Mouse (Mus musculus) midbrain, embryonic 11.5 days (tissue): ENCODE results near the gene Gpalpp1. TPM values are rescaled to one million over a fixed set of nuclear protein-coding genes. Genes with fewer than 3 reads are reported as not detected.

Experiments
- ATAC-seq: fragments of 200-750 bp; cut with Nextera tagmentation; 2 replicates; pipeline ENCODE4 v1.8.0; 2017; ENCODE audit warnings: moderate TSS enrichment, moderate library complexity; ENCODE audit not compliant: low FRiP score
- DNase-seq: peaks from one replicate; pipeline ENCODE4 v3.0.0; 2015; ENCODE audit warnings: low spot score; ENCODE audit errors: missing footprints
- H3K27ac ChIP-seq: fragments of 300-500 bp; sonication (generic); 2 replicates; pipeline ENCODE4 v1.5.1; 2014; ENCODE audit warnings: low read depth, low read length
- H3K27me3 ChIP-seq: fragments of 300-500 bp; sonication (generic); 2 replicates; pipeline ENCODE4 v1.6.1; 2014; ENCODE audit warnings: mild to moderate bottlenecking, low read length, moderate library complexity, mixed read lengths; ENCODE audit not compliant: control insufficient read depth, insufficient read depth
- H3K36me3 ChIP-seq: fragments of 300-500 bp; sonication (generic); 2 replicates; pipeline ENCODE4 v1.6.1; 2014; ENCODE audit warnings: mild to moderate bottlenecking, low read length, moderate library complexity, mixed read lengths; ENCODE audit not compliant: control insufficient read depth, insufficient read depth
- H3K4me1 ChIP-seq: fragments of 300-500 bp; sonication (generic); 2 replicates; pipeline ENCODE4 v1.6.1; 2014; ENCODE audit warnings: low read length; ENCODE audit not compliant: control insufficient read depth, insufficient read depth
- H3K4me2 ChIP-seq: fragments of 300-500 bp; sonication (generic); 2 replicates; pipeline ENCODE4 v1.6.1; 2014; ENCODE audit warnings: mild to moderate bottlenecking, moderate library complexity
- H3K4me3 ChIP-seq: fragments of 300-500 bp; sonication (generic); 2 replicates; pipeline ENCODE4 v1.5.1; 2014; ENCODE audit warnings: low read depth, low read length
- H3K9ac ChIP-seq: fragments of 300-500 bp; sonication (generic); 2 replicates; pipeline ENCODE4 v1.6.1; 2014; ENCODE audit warnings: low read length
- H3K9me3 ChIP-seq: fragments of 300-500 bp; sonication (generic); 2 replicates; pipeline ENCODE4 v1.6.1; 2016; ENCODE audit warnings: low read length; ENCODE audit not compliant: control insufficient read depth
- WGBS: fragments of 180-500 bp; shearing (Covaris S2); extraction: QIAGEN DNeasy Blood & Tissue Kit; methylation state at CpG from one replicate; pipeline ENCODE4 v1.1.7; 2014; 5-methylcytosine and 5-hydroxymethylcytosine counted together
- polyA plus RNA-seq: library from polyadenylated mRNA; unstranded; fragments of >200 nt; fragmentation: Nextera tagmentation; extraction: Ambion mirVana; gene quantifications from 2 replicates; pipeline ENCODE4 v1.2.1, GENCODE M21; 2014

The Gpalpp1 gene
- polyA plus RNA-seq, 1 experiment from 2014 or later, result 19.9 TPM

GRCm38 (mm10) chr14:76149531-76150179 lies 39.1 kb upstream of the Gpalpp1 start:
- WGBS, result 44% methylated on average over 13 of the region's 13 CpGs

GRCm38 (mm10) chr14:76148294-76148693 lies 37.7 kb upstream of the Gpalpp1 start:
- Histone ChIP-seq H3K36me3 (no peaks in the 10 kb centered on the region), H3K4me3 (no peak overlapping the region), H3K27ac (no peak overlapping the region), H3K4me1 (peaks cover 9% of the 10 kb centered on the region; the same call in 1 of the 2 replicates), H3K9me3 (no peaks in the 10 kb centered on the region), H3K27me3 (no peaks in the 10 kb centered on the region), H3K9ac (no peak overlapping the region), H3K4me2 (no peak overlapping the region)
- 91% methylated on average over 10 of the region's 10 CpGs for WGBS
- no peak for ATAC-seq
- DNase-seq, result no peak

More at GRCm38 (mm10) chr14:76149531-76150179, 39.1 kb upstream of the Gpalpp1 start:
- no peaks in the 10 kb centered on the region for H3K36me3 ChIP-seq
- no peak overlapping the region for H3K4me3 ChIP-seq
- H3K9ac ChIP-seq, result no peak overlapping the region
- H3K4me1 ChIP-seq, result peaks cover 9% of the 10 kb centered on the region; the same call in 1 of the 2 replicates
- H3K4me2 ChIP-seq, result no peak overlapping the region
- no peak for ATAC-seq
- H3K9me3 ChIP-seq, result no peaks in the 10 kb centered on the region
- H3K27ac ChIP-seq, result no peak overlapping the region
- DNase-seq, result no peak
- no peaks in the 10 kb centered on the region for H3K27me3 ChIP-seq

GRCm38 (mm10) chr14:76147061-76147460 lies 36.5 kb upstream of the Gpalpp1 start:
- 86% methylated on average over 6 of the region's 6 CpGs for WGBS

GRCm38 (mm10) chr14:76145868-76146267 lies 35.3 kb upstream of the Gpalpp1 start:
- ATAC-seq, result no peak
- H3K27ac ChIP-seq, result no peak overlapping the region
- WGBS, result 54% methylated on average over 7 of the region's 7 CpGs
- peaks cover 5% of the 10 kb centered on the region; the same call in 1 of the 2 replicates for H3K4me1 ChIP-seq
- no peak overlapping the region for H3K4me3 ChIP-seq
- no peaks in the 10 kb centered on the region for H3K36me3 ChIP-seq
- H3K4me2 ChIP-seq, result no peak overlapping the region
- no peak overlapping the region for H3K9ac ChIP-seq
- no peaks in the 10 kb centered on the region for H3K9me3 ChIP-seq
- no peaks in the 10 kb centered on the region for H3K27me3 ChIP-seq
- DNase-seq, result no peak

More at GRCm38 (mm10) chr14:76147061-76147460, 36.5 kb upstream of the Gpalpp1 start:
- H3K27ac ChIP-seq, result no peak overlapping the region
- no peaks in the 10 kb centered on the region for H3K9me3 ChIP-seq
- H3K36me3 ChIP-seq, result no peaks in the 10 kb centered on the region
- no peaks in the 10 kb centered on the region for H3K27me3 ChIP-seq
- no peak for ATAC-seq
- no peak overlapping the region for H3K4me2 ChIP-seq
- H3K4me1 ChIP-seq, result peaks cover 9% of the 10 kb centered on the region; the same call in 1 of the 2 replicates
- H3K4me3 ChIP-seq, result no peak overlapping the region
- no peak overlapping the region for H3K9ac ChIP-seq
- DNase-seq, result no peak

- H3K27ac ChIP-seq, result no peak overlapping the region
- H3K4me3 ChIP-seq, result no peak overlapping the region
- no peaks in the 10 kb centered on the region for H3K9me3 ChIP-seq
- no peak overlapping the region for H3K9ac ChIP-seq
- 78% methylated on average over 1 of the region's 1 CpGs for WGBS
- ATAC-seq (no peak), DNase-seq (no peak)
- H3K4me2 ChIP-seq, result no peak overlapping the region
- H3K4me1 ChIP-seq, result peaks cover 5% of the 10 kb centered on the region; the same call in 1 of the 2 replicates
- H3K27me3 ChIP-seq, result no peaks in the 10 kb centered on the region
- H3K36me3 ChIP-seq, result no peaks in the 10 kb centered on the region
Observed at GRCm38 (mm10) chr14:76145248-76145647, 34.7 kb upstream of the Gpalpp1 start.

GRCm38 (mm10) chr14:76134975-76135374 lies 24.4 kb upstream of the Gpalpp1 start:
- Histone ChIP-seq H3K4me3 (no peak overlapping the region), H3K27ac (no peak overlapping the region), H3K27me3 (no peaks in the 10 kb centered on the region), H3K9ac (no peak overlapping the region), H3K9me3 (no peaks in the 10 kb centered on the region), H3K4me2 (no peak overlapping the region), H3K36me3 (peaks cover 21% of the 10 kb centered on the region; the same call in 1 of the 2 replicates), H3K4me1 (no peaks in the 10 kb centered on the region)
- WGBS, result 95% methylated on average over 4 of the region's 4 CpGs
- DNase-seq (no peak), ATAC-seq (no peak)

GRCm38 (mm10) chr14:76128174-76128573 lies 17.6 kb upstream of the Gpalpp1 start:
- no peak overlapping the region for H3K27ac ChIP-seq
- H3K9me3 ChIP-seq, result no peaks in the 10 kb centered on the region
- H3K27me3 ChIP-seq, result no peaks in the 10 kb centered on the region
- ATAC-seq, result no peak
- DNase-seq, result no peak
- H3K4me1 ChIP-seq, result no peaks in the 10 kb centered on the region
- whole genome bisulfite sequencing, result 91% methylated on average over 4 of the region's 4 CpGs
- no peak overlapping the region for H3K9ac ChIP-seq
- H3K4me3 ChIP-seq, result no peak overlapping the region
- no peak overlapping the region for H3K4me2 ChIP-seq
- H3K36me3 ChIP-seq, result peaks cover 24% of the 10 kb centered on the region; the same call in 1 of the 2 replicates

- H3K4me3 ChIP-seq, result no peak overlapping the region
- H3K27me3 ChIP-seq, result no peaks in the 10 kb centered on the region
- 74% methylated on average over 3 of the region's 3 CpGs for WGBS
- no peaks in the 10 kb centered on the region for H3K9me3 ChIP-seq
- no peaks in the 10 kb centered on the region for H3K4me1 ChIP-seq
- no peak overlapping the region for H3K4me2 ChIP-seq
- ATAC-seq, result no peak
- peaks cover 22% of the 10 kb centered on the region; the same call in 1 of the 2 replicates for H3K36me3 ChIP-seq
- H3K27ac ChIP-seq, result no peak overlapping the region
- DNase-seq, result no peak
- H3K9ac ChIP-seq, result no peak overlapping the region
Observed at GRCm38 (mm10) chr14:76127311-76127710, 16.8 kb upstream of the Gpalpp1 start.

- DNase-seq (no peak), ATAC-seq (no peak)
- H3K27me3 ChIP-seq, result no peaks in the 10 kb centered on the region
- no peak overlapping the region for H3K27ac ChIP-seq
- no peak overlapping the region for H3K9ac ChIP-seq
- H3K9me3 ChIP-seq, result no peaks in the 10 kb centered on the region
- no peak overlapping the region for H3K4me2 ChIP-seq
- H3K36me3 ChIP-seq, result peaks cover 16% of the 10 kb centered on the region; the same call in 1 of the 2 replicates
- H3K4me1 ChIP-seq, result no peaks in the 10 kb centered on the region
- WGBS, result 91% methylated on average over 8 of the region's 8 CpGs
- H3K4me3 ChIP-seq, result no peak overlapping the region
Observed at GRCm38 (mm10) chr14:76122663-76123058, 12.1 kb upstream of the Gpalpp1 start.
